Mouse (Mus musculus): ENCODE measurements around the gene Gng12.

DNA sequence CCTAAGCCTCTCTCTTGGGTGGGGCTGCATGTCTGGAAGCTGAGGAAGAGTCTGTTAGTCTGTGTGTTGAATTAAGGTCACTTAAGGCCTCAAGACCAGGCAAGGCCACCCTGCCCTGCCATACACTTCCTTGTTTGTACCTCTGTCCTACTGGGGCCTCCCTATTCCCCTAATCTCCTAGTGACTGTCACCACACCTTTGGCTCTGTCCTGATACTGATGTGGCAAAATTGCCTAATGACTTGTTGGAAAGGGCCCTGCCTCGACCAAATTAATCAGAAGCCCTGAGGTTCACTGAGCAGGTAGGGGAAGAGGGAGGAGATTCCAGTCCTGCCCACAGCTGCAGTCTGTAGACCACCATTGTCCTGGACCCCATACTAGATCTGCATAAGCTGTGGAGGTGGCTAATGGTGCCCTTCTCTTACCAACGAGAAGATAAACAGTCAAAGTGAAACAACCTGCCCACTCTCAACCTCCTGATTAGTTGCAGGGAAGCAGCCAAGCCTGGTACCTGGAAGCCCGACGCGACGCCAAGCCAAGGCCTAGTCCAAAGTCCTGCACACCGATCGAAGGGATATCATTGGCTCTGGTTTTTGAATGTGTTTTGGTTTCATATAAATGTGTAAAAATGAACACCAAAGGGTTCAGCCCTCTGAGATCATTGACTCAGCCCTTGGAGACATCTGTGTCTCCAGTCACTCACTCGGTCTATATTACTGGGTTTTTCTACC is 117.9 kb downstream of the Gng12 start:
- TF ChIP-seq POLR2A (IDR thresholded peaks at IDR 0.05; ENCODE audit: borderline replicate concordance, extremely low read depth, low read depth, low read length) = no peak
- no peak for TF ChIP-seq CTCF (IDR thresholded peaks at IDR 0.05; ENCODE audit: insufficient read depth, low read length)

All from lung, adult 2 months (tissue).